Mouse (Mus musculus) liver, embryonic 15.5 days (tissue): ENCODE data around the gene Ppfia1. TPM values are rescaled to one million over a fixed set of nuclear protein-coding genes. Genes with fewer than 3 reads are reported as not detected.

Source experiments
- ATAC-seq: fragments of 200-750 bp; cut with Nextera tagmentation; 2 replicates; pipeline ENCODE4 v1.8.0; 2017; ENCODE audit warnings: moderate number of reproducible peaks, mild to moderate bottlenecking, moderate library complexity; ENCODE audit not compliant: insufficient read depth
- H3K27ac ChIP-seq: fragments of 300-500 bp; sonication (generic); replicated peaks from 2 replicates; pipeline ENCODE4 v1.5.1; 2015; ENCODE audit warnings: mild to moderate bottlenecking, inconsistent platforms
- H3K27me3 ChIP-seq: fragments of 300-500 bp; sonication (generic); 2 replicates; pipeline ENCODE4 v1.6.1; 2015; ENCODE audit warnings: mild to moderate bottlenecking, inconsistent platforms
- H3K36me3 ChIP-seq: fragments of 300-500 bp; sonication (generic); replicated peaks from 2 replicates; pipeline ENCODE4 v1.6.1; 2015; ENCODE audit warnings: moderate library complexity, mild to moderate bottlenecking, inconsistent platforms
- H3K4me1 ChIP-seq: fragments of 300-500 bp; sonication (generic); replicated peaks from 2 replicates; pipeline ENCODE4 v1.6.1; 2015; ENCODE audit warnings: inconsistent platforms
- H3K4me2 ChIP-seq: fragments of 300-500 bp; sonication (generic); 2 replicates; pipeline ENCODE4 v1.6.1; 2015; ENCODE audit warnings: moderate library complexity, mild to moderate bottlenecking, inconsistent platforms
- H3K4me3 ChIP-seq: fragments of 300-500 bp; sonication (generic); replicated peaks from 2 replicates; pipeline ENCODE4 v1.5.1; 2015; ENCODE audit warnings: mild to moderate bottlenecking, inconsistent platforms
- H3K9ac ChIP-seq: fragments of 300-500 bp; sonication (generic); 2 replicates; pipeline ENCODE4 v1.6.1; 2015; ENCODE audit warnings: moderate library complexity, mild to moderate bottlenecking, inconsistent platforms
- H3K9me3 ChIP-seq: fragments of 300-500 bp; sonication (generic); replicated peaks from 2 replicates; pipeline ENCODE4 v1.6.1; 2016; ENCODE audit warnings: inconsistent platforms
- WGBS: fragments of 180-500 bp; shearing (Covaris S2); methylation state at CpG from one replicate; pipeline ENCODE4 v1.1.7; 2015; ENCODE audit warnings: mixed read lengths; ENCODE audit not compliant: insufficient replicate concordance; 5-methylcytosine and 5-hydroxymethylcytosine counted together
- polyA plus RNA-seq: library from polyadenylated mRNA; unstranded; fragments of >200 nt; fragmentation: Nextera tagmentation; extraction: Ambion mirVana; gene quantifications from 2 replicates; pipeline ENCODE4 v1.2.1, GENCODE M21; 2015

Gene Ppfia1
- polyA plus RNA-seq, 1 experiment from 2014 or later: 12.3 TPM

GRCm38 (mm10) chr7:144489067-144489774 lies 64.3 kb downstream of the Ppfia1 start:
- peaks cover 54% of the 10 kb centered on the region for H3K36me3 ChIP-seq

GRCm38 (mm10) chr7:144480314-144480713 lies 73.2 kb downstream of the Ppfia1 start:
- Histone ChIP-seq H3K9ac (no peak overlapping the region), H3K4me2 (no peak overlapping the region), H3K36me3 (peaks cover 82% of the 10 kb centered on the region), H3K27me3 (no peaks in the 10 kb centered on the region), H3K27ac (no peak overlapping the region), H3K4me1 (no peaks in the 10 kb centered on the region), H3K4me3 (no peak overlapping the region), H3K9me3 (no peaks in the 10 kb centered on the region)
- no peak for ATAC-seq

More at GRCm38 (mm10) chr7:144489067-144489774, 64.3 kb downstream of the Ppfia1 start:
- Histone ChIP-seq H3K4me2 (no peak overlapping the region), H3K9me3 (no peaks in the 10 kb centered on the region), H3K4me1 (peaks cover 55% of the 10 kb centered on the region), H3K27ac (peak overlapping the region; percentile 14; the same call in 1 of the 2 replicates), H3K27me3 (no peaks in the 10 kb centered on the region), H3K9ac (no peak overlapping the region), H3K4me3 (no peak overlapping the region)
- WGBS: 14% methylated on average over 6 of the region's 6 CpGs
- peak; percentile 20; the same call in 1 of the 2 replicates for ATAC-seq

- no peak for ATAC-seq
- Histone ChIP-seq H3K9me3 (no peaks in the 10 kb centered on the region), H3K9ac (no peak overlapping the region), H3K4me1 (no peaks in the 10 kb centered on the region), H3K4me2 (no peak overlapping the region), H3K4me3 (no peak overlapping the region), H3K27me3 (no peaks in the 10 kb centered on the region), H3K27ac (no peak overlapping the region), H3K36me3 (peaks cover 75% of the 10 kb centered on the region)
- 69% methylated on average over 1 of the region's 1 CpGs for WGBS
Measured at GRCm38 (mm10) chr7:144479569-144479968, 74.0 kb downstream of the Ppfia1 start.

GRCm38 (mm10) chr7:144475741-144476140 lies 77.8 kb downstream of the Ppfia1 start:
- H3K9me3 ChIP-seq: no peaks in the 10 kb centered on the region
- ATAC-seq: no peak
- H3K4me1 ChIP-seq: peaks cover 5% of the 10 kb centered on the region
- no peak overlapping the region for H3K4me2 ChIP-seq
- no peak overlapping the region for H3K9ac ChIP-seq
- no peak overlapping the region for H3K4me3 ChIP-seq
- no peaks in the 10 kb centered on the region for H3K27me3 ChIP-seq
- H3K36me3 ChIP-seq: peaks cover 38% of the 10 kb centered on the region
- H3K27ac ChIP-seq: no peak overlapping the region
- WGBS: 82% methylated on average over 3 of the region's 3 CpGs

- Histone ChIP-seq H3K4me3 (no peak overlapping the region), H3K36me3 (peaks cover 17% of the 10 kb centered on the region), H3K9ac (no peak overlapping the region), H3K9me3 (no peaks in the 10 kb centered on the region), H3K27me3 (no peaks in the 10 kb centered on the region), H3K4me1 (peaks cover 28% of the 10 kb centered on the region), H3K27ac (no peak overlapping the region), H3K4me2 (no peak overlapping the region)
- WGBS: 50% methylated on average over 4 of the region's 4 CpGs
- no peak for ATAC-seq
Measured at GRCm38 (mm10) chr7:144473486-144473885, 80.0 kb downstream of the Ppfia1 start.

- ATAC-seq: no peak
- Histone ChIP-seq H3K36me3 (0 out of 2 replicates have a peak, but pooled peaks cover 6% of the 10 kb centered on the region), H3K9ac (peak overlapping the region; percentile 84), H3K9me3 (no peaks in the 10 kb centered on the region), H3K27me3 (no peaks in the 10 kb centered on the region), H3K4me2 (peak overlapping the region; percentile 91), H3K4me1 (peaks cover 28% of the 10 kb centered on the region), H3K27ac (no peak overlapping the region), H3K4me3 (peak overlapping the region; percentile 83)
- WGBS: 53% methylated on average over 2 of the region's 2 CpGs
Measured at GRCm38 (mm10) chr7:144471103-144471502, 82.4 kb downstream of the Ppfia1 start.

GRCm38 (mm10) chr7:144470545-144471059 lies 82.9 kb downstream of the Ppfia1 start, which contains the start of gene Cttn:
Gene Cttn (minus strand): TSS chr7:144471009.
- WGBS: 4% methylated on average over 30 of the region's 30 CpGs

GRCm38 (mm10) chr7:144469908-144470544 lies 83.5 kb downstream of the Ppfia1 start:
- H3K4me2 ChIP-seq: peak overlapping the region; percentile 91
- no peaks in the 10 kb centered on the region for H3K27me3 ChIP-seq
- ATAC-seq: peak; percentile 20; the same call in 1 of the 2 replicates
- H3K4me3 ChIP-seq: peak overlapping the region; percentile 83
- H3K9me3 ChIP-seq: no peaks in the 10 kb centered on the region
- H3K36me3 ChIP-seq: peaks cover 6% of the 10 kb centered on the region; the same call in 1 of the 2 replicates
- 10% methylated on average over 31 of the region's 31 CpGs for WGBS
- H3K27ac ChIP-seq: peak overlapping the region; percentile 69
- peak overlapping the region; percentile 84 for H3K9ac ChIP-seq
- H3K4me1 ChIP-seq: peaks cover 28% of the 10 kb centered on the region

More at GRCm38 (mm10) chr7:144470545-144471059, 82.9 kb downstream of the Ppfia1 start, which contains the start of gene Cttn:
- peak; percentile 87 for ATAC-seq
- Histone ChIP-seq H3K27ac (peak within 1 kb of the TSS; percentile 69), H3K9ac (peak within 1 kb of the TSS; percentile 84), H3K4me1 (peaks cover 28% of the 10 kb centered on the region), H3K4me3 (peak within 1 kb of the TSS; percentile 83), H3K27me3 (no peaks in the 10 kb centered on the region), H3K4me2 (peak within 1 kb of the TSS; percentile 91), H3K9me3 (no peaks in the 10 kb centered on the region), H3K36me3 (peaks cover 2% of the 10 kb centered on the region; the same call in 1 of the 2 replicates)

GRCm38 (mm10) chr7:144469181-144469641 lies 84.3 kb downstream of the Ppfia1 start:
- H3K4me3 ChIP-seq: peak overlapping the region; percentile 83
- H3K4me1 ChIP-seq: peaks cover 28% of the 10 kb centered on the region
- H3K4me2 ChIP-seq: peak overlapping the region; percentile 91
- no peaks in the 10 kb centered on the region for H3K9me3 ChIP-seq
- WGBS: 58% methylated on average over 4 of the region's 4 CpGs
- 0 out of 2 replicates have a peak overlapping the region, but pooled peaks have one; percentile 24 for H3K27ac ChIP-seq
- ATAC-seq: no peak
- no peaks in the 10 kb centered on the region for H3K27me3 ChIP-seq
- H3K36me3 ChIP-seq: peaks cover 9% of the 10 kb centered on the region; the same call in 1 of the 2 replicates
- H3K9ac ChIP-seq: peak overlapping the region; percentile 84; the same call in 1 of the 2 replicates

GRCm38 (mm10) chr7:144468741-144469140 lies 84.8 kb downstream of the Ppfia1 start:
- ATAC-seq: no peak
- no peak overlapping the region for H3K4me2 ChIP-seq

GRCm38 (mm10) chr7:144462577-144462976 lies 91.0 kb downstream of the Ppfia1 start:
- 78% methylated on average over 7 of the region's 7 CpGs for WGBS
- ATAC-seq: no peak
- no peak overlapping the region for H3K4me3 ChIP-seq
- no peaks in the 10 kb centered on the region for H3K4me1 ChIP-seq
- no peak overlapping the region for H3K9ac ChIP-seq
- no peak overlapping the region for H3K4me2 ChIP-seq
- H3K27ac ChIP-seq: no peak overlapping the region
- H3K27me3 ChIP-seq: no peaks in the 10 kb centered on the region
- H3K9me3 ChIP-seq: no peaks in the 10 kb centered on the region
- peaks cover 70% of the 10 kb centered on the region for H3K36me3 ChIP-seq

More at GRCm38 (mm10) chr7:144468741-144469140, 84.8 kb downstream of the Ppfia1 start:
- Histone ChIP-seq H3K4me3 (no peak overlapping the region), H3K4me1 (peaks cover 28% of the 10 kb centered on the region), H3K9me3 (no peaks in the 10 kb centered on the region), H3K9ac (no peak overlapping the region), H3K27ac (no peak overlapping the region), H3K27me3 (no peaks in the 10 kb centered on the region), H3K36me3 (peaks cover 12% of the 10 kb centered on the region; the same call in 1 of the 2 replicates)
- 85% methylated on average over 5 of the region's 5 CpGs for WGBS
